Mouse (Mus musculus): ENCODE results near the gene B4galt7. TPM values are rescaled to one million over a fixed set of nuclear protein-coding genes. Genes with fewer than 3 reads are reported as not detected.
"Not testable (repeated sequence)": the region's sequence is repeated elsewhere in the genome, so short reads cannot be mapped to it uniquely, and the experiment has no call there.

The B4galt7 gene
- polyA plus RNA-seq, 1 experiment = 10.9 TPM

GRCm38 (mm10) chr13:55634639-55635127, 35.0 kb downstream of the B4galt7 start, which contains the start of gene Ddx46:
Gene Ddx46 (plus strand): TSS chr13:55635027.
- WGBS = 4% methylated on average over 30 of the region's 30 CpGs
- Histone ChIP-seq H3K4me3 (replicated peaks; ENCODE audit: control insufficient read depth, low read depth, low read length) (peak within 1 kb of the TSS; percentile 87), H3K27ac (ENCODE audit: control insufficient read depth, insufficient read depth, low read depth, low read length, poor library complexity) (peak within 1 kb of the TSS; percentile 56), H3K4me1 (ENCODE audit: control insufficient read depth, insufficient read depth, low read length) (no peaks in the 10 kb centered on the region; the same call in 1 of the 2 replicates)
- TF ChIP-seq POLR2A (IDR thresholded peaks at IDR 0.05; ENCODE audit: borderline replicate concordance, control insufficient read depth, low read depth, low read length) (peak; percentile 82; the same call in 1 of the 2 replicates), CTCF (IDR thresholded peaks at IDR 0.05; ENCODE audit: control insufficient read depth, insufficient read depth, low read length) (peak; percentile 90)

GRCm38 (mm10) chr13:55635146-55635571, 35.5 kb downstream of the B4galt7 start:
- WGBS = under 1% methylated on average over 40 of the region's 40 CpGs
- H3K4me3 ChIP-seq (replicated peaks; ENCODE audit: control insufficient read depth, low read depth, low read length) = peak overlapping the region; percentile 87
- TF ChIP-seq POLR2A (IDR thresholded peaks at IDR 0.05; ENCODE audit: borderline replicate concordance, control insufficient read depth, low read depth, low read length) (no peak), CTCF (IDR thresholded peaks at IDR 0.05; ENCODE audit: control insufficient read depth, insufficient read depth, low read length) (no peak)
- H3K4me1 ChIP-seq (ENCODE audit: control insufficient read depth, insufficient read depth, low read length) = no peaks in the 10 kb centered on the region; the same call in 1 of the 2 replicates
- peak overlapping the region; percentile 56 for H3K27ac ChIP-seq (ENCODE audit: control insufficient read depth, insufficient read depth, low read depth, low read length, poor library complexity)

- Histone ChIP-seq H3K4me1 (ENCODE audit: control insufficient read depth, insufficient read depth, low read length) (no peaks in the 10 kb centered on the region; the same call in 1 of the 2 replicates), H3K4me3 (replicated peaks; ENCODE audit: control insufficient read depth, low read depth, low read length) (no peak overlapping the region), H3K27ac (ENCODE audit: control insufficient read depth, insufficient read depth, low read depth, low read length, poor library complexity) (no peak overlapping the region)
- WGBS = 85% methylated on average over 14 of the region's 14 CpGs
- TF ChIP-seq POLR2A (IDR thresholded peaks at IDR 0.05; ENCODE audit: borderline replicate concordance, control insufficient read depth, low read depth, low read length) (no peak), CTCF (IDR thresholded peaks at IDR 0.05; ENCODE audit: control insufficient read depth, insufficient read depth, low read length) (no peak)
Measured at GRCm38 (mm10) chr13:55636185-55636983, 36.7 kb downstream of the B4galt7 start.

- not testable (repeated sequence) for H3K27ac ChIP-seq (ENCODE audit: control insufficient read depth, insufficient read depth, low read depth, low read length, poor library complexity); H3K4me1 ChIP-seq (ENCODE audit: control insufficient read depth, insufficient read depth, low read length); H3K4me3 ChIP-seq (replicated peaks; ENCODE audit: control insufficient read depth, low read depth, low read length)
- 32% methylated on average over 8 of the region's 8 CpGs for WGBS
- peak; percentile 92 for TF ChIP-seq CTCF (IDR thresholded peaks at IDR 0.05; ENCODE audit: control insufficient read depth, insufficient read depth, low read length)
Measured at GRCm38 (mm10) chr13:55640480-55640879, 40.8 kb downstream of the B4galt7 start.

GRCm38 (mm10) chr13:55644525-55644924, 44.8 kb downstream of the B4galt7 start:
- Histone ChIP-seq H3K4me3 (replicated peaks; ENCODE audit: control insufficient read depth, low read depth, low read length) (no peak overlapping the region), H3K27ac (ENCODE audit: control insufficient read depth, insufficient read depth, low read depth, low read length, poor library complexity) (no peak overlapping the region), H3K4me1 (ENCODE audit: control insufficient read depth, insufficient read depth, low read length) (no peaks in the 10 kb centered on the region)
- WGBS = 89% methylated on average over 2 of the region's 2 CpGs
- TF ChIP-seq CTCF (IDR thresholded peaks at IDR 0.05; ENCODE audit: control insufficient read depth, insufficient read depth, low read length) (no peak), POLR2A (IDR thresholded peaks at IDR 0.05; ENCODE audit: borderline replicate concordance, control insufficient read depth, low read depth, low read length) (no peak)

- H3K27ac ChIP-seq (ENCODE audit: control insufficient read depth, insufficient read depth, low read depth, low read length, poor library complexity) = no peak overlapping the region
- H3K4me1 ChIP-seq (ENCODE audit: control insufficient read depth, insufficient read depth, low read length) = no peaks in the 10 kb centered on the region
- 89% methylated on average over 12 of the region's 12 CpGs for WGBS
- H3K4me3 ChIP-seq (replicated peaks; ENCODE audit: control insufficient read depth, low read depth, low read length) = no peak overlapping the region
- TF ChIP-seq POLR2A (IDR thresholded peaks at IDR 0.05; ENCODE audit: borderline replicate concordance, control insufficient read depth, low read depth, low read length) (no peak), CTCF (IDR thresholded peaks at IDR 0.05; ENCODE audit: control insufficient read depth, insufficient read depth, low read length) (no peak)
Measured at GRCm38 (mm10) chr13:55650098-55650497, 50.4 kb downstream of the B4galt7 start.

GRCm38 (mm10) chr13:55650980-55651379, 51.3 kb downstream of the B4galt7 start:
- Histone ChIP-seq H3K27ac (ENCODE audit: control insufficient read depth, insufficient read depth, low read depth, low read length, poor library complexity) (no peak overlapping the region), H3K4me3 (replicated peaks; ENCODE audit: control insufficient read depth, low read depth, low read length) (no peak overlapping the region), H3K4me1 (ENCODE audit: control insufficient read depth, insufficient read depth, low read length) (no peaks in the 10 kb centered on the region)
- TF ChIP-seq CTCF (IDR thresholded peaks at IDR 0.05; ENCODE audit: control insufficient read depth, insufficient read depth, low read length) (no peak), POLR2A (IDR thresholded peaks at IDR 0.05; ENCODE audit: borderline replicate concordance, control insufficient read depth, low read depth, low read length) (no peak)
- 78% methylated on average over 6 of the region's 6 CpGs for WGBS

Other genes starting within 250 kb of the B4galt7 start
- gene Lman2, start 237.1 kb upstream of the B4galt7 start, polyA plus RNA-seq (2011; ENCODE audit: insufficient read depth, insufficient read length, low replicate concordance, missing spikeins) = 31.3 and 50.1 TPM in 2 replicates
- gene Rgs14, start 230.2 kb upstream of the B4galt7 start, polyA plus RNA-seq (2011; ENCODE audit: insufficient read depth, insufficient read length, low replicate concordance, missing spikeins) = 20.6 and 51.6 TPM in 2 replicates
- 6.7 TPM in 1 of 2 replicates, not detected in the other for gene Slc34a1, start 201.7 kb upstream of the B4galt7 start, polyA plus RNA-seq (2011; ENCODE audit: insufficient read depth, insufficient read length, low replicate concordance, missing spikeins)
- not detected in 2 replicates for gene Pfn3, start 184.7 kb upstream of the B4galt7 start, polyA plus RNA-seq (2011; ENCODE audit: insufficient read depth, insufficient read length, low replicate concordance, missing spikeins)
- 1.3 TPM in 2 replicates for gene F12, start 173.1 kb upstream of the B4galt7 start, polyA plus RNA-seq (2011; ENCODE audit: insufficient read depth, insufficient read length, low replicate concordance, missing spikeins)
- 64.8 and 109 TPM in 2 replicates for gene Grk6, start 154.8 kb upstream of the B4galt7 start, polyA plus RNA-seq (2011; ENCODE audit: insufficient read depth, insufficient read length, low replicate concordance, missing spikeins)
- gene Prr7, start 135.6 kb upstream of the B4galt7 start, polyA plus RNA-seq (2011; ENCODE audit: insufficient read depth, insufficient read length, low replicate concordance, missing spikeins) = 3.1 and 4.1 TPM in 2 replicates
- gene Dbn1, start 111.8 kb upstream of the B4galt7 start, polyA plus RNA-seq (2011; ENCODE audit: insufficient read depth, insufficient read length, low replicate concordance, missing spikeins) = 2.2 and 3.5 TPM in 2 replicates
- gene Pdlim7, start 86.2 kb upstream of the B4galt7 start, polyA plus RNA-seq (2011; ENCODE audit: insufficient read depth, insufficient read length, low replicate concordance, missing spikeins) = 21.9 and 89.6 TPM in 2 replicates
- gene Dok3, start 70.6 kb upstream of the B4galt7 start, polyA plus RNA-seq (2011; ENCODE audit: insufficient read depth, insufficient read length, low replicate concordance, missing spikeins) = 80.8 and 191 TPM in 2 replicates
- 21.4 and 40.3 TPM in 2 replicates for gene Ddx41, start 63.2 kb upstream of the B4galt7 start, polyA plus RNA-seq (2011; ENCODE audit: insufficient read depth, insufficient read length, low replicate concordance, missing spikeins)
- 104 and 152 TPM in 2 replicates for gene Fam193b, start 28.8 kb upstream of the B4galt7 start, polyA plus RNA-seq (2011; ENCODE audit: insufficient read depth, insufficient read length, low replicate concordance, missing spikeins)
- 35.1 and 73.6 TPM in 2 replicates for gene Tmed9, start 26.2 kb upstream of the B4galt7 start, polyA plus RNA-seq (2011; ENCODE audit: insufficient read depth, insufficient read length, low replicate concordance, missing spikeins)
- 26.9 TPM in 2 replicates for gene Caml, start 23.1 kb downstream of the B4galt7 start, polyA plus RNA-seq (2011; ENCODE audit: insufficient read depth, insufficient read length, low replicate concordance, missing spikeins)
- gene Ddx46, start 35.1 kb downstream of the B4galt7 start, polyA plus RNA-seq (2011; ENCODE audit: insufficient read depth, insufficient read length, low replicate concordance, missing spikeins) = 33.6 and 56.7 TPM in 2 replicates
- 10.9 and 13.9 TPM in 2 replicates for gene B230219D22Rik, start 93.2 kb downstream of the B4galt7 start, polyA plus RNA-seq (2011; ENCODE audit: insufficient read depth, insufficient read length, low replicate concordance, missing spikeins)
- gene Txndc15, start 114.8 kb downstream of the B4galt7 start, polyA plus RNA-seq (2011; ENCODE audit: insufficient read depth, insufficient read length, low replicate concordance, missing spikeins) = 10.0 and 12.3 TPM in 2 replicates
- 22.8 and 24.1 TPM in 2 replicates for gene Pcbd2, start 127.5 kb downstream of the B4galt7 start, polyA plus RNA-seq (2011; ENCODE audit: insufficient read depth, insufficient read length, low replicate concordance, missing spikeins)
- gene Catsper3, start 184.7 kb downstream of the B4galt7 start, polyA plus RNA-seq (2011; ENCODE audit: insufficient read depth, insufficient read length, low replicate concordance, missing spikeins) = 0.74 TPM in 1 of 2 replicates, not detected in the other
- 0.82 and 0.92 TPM in 2 replicates for gene Pitx1, start 236.3 kb downstream of the B4galt7 start, polyA plus RNA-seq (2011; ENCODE audit: insufficient read depth, insufficient read length, low replicate concordance, missing spikeins)

All from bone marrow, adult 2 months (tissue).